Mouse (Mus musculus) kidney, adult 8-10 months (tissue): ENCODE data around the gene Lipt2.

Source experiments
- DNase-seq, 2 experiments: peaks; one replicate each; pipeline ENCODE4 v3.0.0; 2022

The Lipt2 gene

DNA sequence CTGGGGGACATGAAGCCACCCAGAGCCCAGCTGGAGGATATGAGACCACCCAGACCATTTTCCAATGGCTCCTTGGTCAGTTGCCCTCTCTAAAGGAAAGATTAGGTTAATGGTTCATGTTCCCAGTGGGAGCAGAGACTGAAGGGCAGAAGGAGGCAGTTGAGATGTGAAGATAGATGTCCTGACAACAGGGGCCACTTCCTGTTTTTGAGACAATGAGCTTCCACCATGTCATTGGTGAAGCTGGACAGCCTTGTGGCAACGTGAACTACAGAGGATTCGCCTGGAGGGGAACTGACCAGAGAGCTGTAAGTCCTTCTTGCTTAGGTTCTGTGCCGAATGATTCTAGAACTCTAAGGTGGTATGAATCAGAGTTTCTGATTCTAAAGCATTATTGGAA, 17.2 kb downstream of the Lipt2 start, which contains the start of gene Kcne3:
Kcne3 (plus strand) TSS at position 234 of the 400 bp plus-strand sequence.
- no peak for DNase-seq

DNA sequence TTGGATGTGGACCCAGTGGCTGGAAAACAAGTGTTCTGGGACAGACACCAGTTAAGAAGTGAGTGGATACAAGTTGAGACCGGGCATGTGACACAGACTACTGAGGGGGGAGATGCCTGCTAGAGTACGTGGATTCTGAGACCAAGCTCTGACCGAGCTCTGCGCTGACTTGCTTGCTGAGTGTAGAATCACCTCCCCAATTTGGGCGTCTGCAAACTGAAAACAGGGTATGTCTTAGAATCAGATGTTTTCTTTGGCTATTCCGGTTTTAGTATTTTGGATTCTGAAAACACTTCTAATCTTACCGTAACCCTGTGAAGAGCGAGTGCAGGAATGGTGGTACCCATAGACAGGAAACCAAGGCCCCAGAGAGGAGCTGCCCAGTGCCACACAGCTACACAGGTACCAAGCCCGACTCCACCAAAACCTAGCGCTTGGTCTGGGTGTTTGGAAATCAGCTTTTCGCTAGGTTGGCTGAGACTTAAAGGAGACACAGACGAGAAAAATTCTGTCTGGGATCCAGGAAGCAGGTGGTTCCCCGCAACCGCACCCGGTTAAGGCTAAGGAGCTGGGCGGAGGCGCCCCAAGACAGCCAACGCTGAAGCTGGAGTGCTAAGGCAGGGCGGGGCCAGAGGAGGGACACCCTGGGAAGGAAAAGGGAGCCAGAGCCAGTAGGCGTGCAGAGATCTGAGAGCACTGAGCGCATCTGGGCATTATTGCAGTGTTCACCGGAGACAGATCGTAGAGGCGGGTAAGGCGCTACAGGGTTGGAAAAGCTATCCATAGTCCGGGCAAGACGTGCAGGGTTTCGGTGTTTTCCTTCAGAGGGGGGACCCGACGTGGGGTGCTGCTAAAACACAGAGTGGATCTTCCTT, 19.2 kb downstream of the Lipt2 start:
- DNase-seq, result peak; percentile 39 to 46

DNA sequence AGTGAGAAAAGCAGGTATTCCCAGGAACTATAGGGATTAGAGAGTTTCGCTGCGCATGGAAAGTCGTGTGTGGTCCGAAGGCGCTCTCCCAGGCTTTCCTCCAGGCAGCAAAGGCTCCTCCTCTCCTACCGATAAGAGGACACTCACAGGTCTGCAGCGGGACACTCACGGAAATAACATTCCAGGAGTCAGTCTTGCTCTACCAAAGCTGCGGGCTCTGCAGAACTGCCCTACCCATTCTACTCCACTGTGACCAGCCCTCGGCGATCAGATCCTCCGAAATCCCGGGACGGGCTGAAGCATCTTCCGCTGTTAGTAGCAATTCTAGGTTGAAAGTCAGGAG, 19.8 kb downstream of the Lipt2 start:
- no peak for DNase-seq

DNA sequence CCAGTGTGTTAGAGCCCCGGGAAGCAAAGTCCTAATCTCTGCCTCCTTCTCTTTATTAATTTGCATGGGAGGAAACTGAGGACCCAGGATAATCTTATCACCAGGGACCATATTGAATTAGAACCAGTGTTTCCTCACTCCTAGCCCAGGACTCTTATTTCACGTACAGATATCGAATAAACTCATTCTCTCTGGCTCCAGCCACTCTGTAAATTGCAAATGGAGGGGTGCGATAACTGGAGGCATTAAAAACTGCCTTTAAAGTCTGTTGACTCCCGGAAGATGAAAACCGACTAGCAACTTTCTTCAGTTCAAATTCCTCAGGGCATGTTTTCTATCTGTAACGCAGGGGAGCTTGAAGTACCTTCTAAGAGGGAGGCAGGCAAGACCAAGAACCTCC, 20.3 kb downstream of the Lipt2 start:
- DNase-seq, result no peak

DNA sequence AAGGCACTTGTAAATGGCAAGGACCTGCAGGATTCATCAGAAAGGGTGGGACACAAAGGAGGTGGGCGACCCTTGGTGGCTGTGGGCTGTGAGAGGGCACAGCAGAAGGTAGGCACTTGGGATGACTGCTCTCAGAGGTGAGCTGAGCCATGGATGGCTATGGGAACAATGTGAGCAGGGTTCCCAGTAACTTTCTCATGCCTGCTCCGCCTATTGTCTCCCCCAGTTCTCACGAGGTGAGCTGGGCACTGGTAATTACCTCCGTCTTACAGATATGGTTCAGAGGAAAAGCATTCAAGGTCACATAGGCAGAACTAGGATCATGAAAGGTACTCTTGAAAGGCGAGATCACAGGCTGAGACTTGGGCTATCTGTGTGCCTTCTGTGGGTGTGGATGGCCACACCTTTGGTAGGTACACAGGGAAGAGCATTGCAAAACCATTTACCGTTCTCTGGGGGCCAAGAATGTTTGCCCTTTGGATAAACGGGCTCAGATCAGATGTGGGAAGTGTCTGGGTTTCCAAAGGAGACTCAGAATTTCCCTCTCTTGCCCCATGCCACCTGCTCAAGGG, 20.8 kb downstream of the Lipt2 start:
- DNase-seq, result no peak

DNA sequence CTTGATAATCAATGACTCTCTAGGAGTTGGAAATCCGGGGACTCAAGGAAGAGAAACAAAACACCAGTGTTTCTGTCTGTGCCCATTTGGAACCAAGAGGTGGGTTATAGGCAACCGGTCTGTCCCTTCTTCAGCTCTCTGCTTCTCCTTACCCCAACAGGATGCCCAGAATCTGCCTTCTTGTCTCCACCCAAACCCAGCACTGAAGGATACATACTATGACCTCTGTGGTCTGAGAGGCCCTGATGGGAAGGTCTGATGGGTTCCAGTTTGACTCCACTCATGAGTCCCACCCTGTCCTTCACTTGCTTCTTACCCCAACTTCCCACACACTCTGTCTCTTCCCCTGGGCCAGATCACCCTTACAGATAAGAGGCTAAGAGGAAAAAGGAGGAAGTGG, 22.1 kb downstream of the Lipt2 start:
- DNase-seq, result no peak

DNA sequence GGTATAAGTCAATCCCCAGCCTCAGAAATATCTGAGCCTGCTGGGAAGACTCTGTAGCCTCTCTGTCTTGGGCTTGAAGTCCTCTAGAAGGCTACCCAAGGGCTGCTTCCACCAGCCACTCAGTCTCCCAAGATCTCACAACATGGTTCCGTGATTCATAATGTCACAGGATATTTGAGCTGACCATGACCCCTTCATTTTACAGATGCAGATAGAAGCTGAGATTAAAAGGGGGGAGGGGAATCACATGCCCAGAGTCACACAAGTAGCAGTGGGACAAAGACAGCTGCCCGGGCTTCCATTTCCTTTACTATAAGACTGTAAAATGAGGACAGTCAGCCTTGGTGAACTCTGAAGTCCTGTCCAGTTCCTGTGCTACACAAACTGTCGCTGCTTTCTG, 22.5 kb downstream of the Lipt2 start:
- DNase-seq, result no peak

DNA sequence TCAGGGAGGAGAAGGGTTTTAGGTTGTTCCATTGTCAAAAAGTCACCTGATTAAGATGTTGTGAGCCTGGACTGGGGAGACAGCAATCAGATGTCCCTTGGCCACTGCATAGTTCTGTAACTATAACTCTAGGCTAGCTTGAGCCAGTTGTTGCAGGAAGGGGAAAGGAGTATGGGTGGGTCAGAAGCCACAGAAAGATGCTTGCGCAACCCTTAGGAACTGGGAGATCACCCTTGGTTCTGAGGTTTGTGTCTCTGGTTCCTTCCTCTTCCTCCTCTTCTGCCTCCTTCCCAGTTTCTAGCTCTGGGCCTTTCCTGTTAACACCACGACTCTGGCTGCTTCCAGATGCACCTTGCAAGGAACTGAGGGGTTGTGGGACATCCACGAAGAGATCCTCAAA, 23.3 kb downstream of the Lipt2 start:
- no peak for DNase-seq

DNA sequence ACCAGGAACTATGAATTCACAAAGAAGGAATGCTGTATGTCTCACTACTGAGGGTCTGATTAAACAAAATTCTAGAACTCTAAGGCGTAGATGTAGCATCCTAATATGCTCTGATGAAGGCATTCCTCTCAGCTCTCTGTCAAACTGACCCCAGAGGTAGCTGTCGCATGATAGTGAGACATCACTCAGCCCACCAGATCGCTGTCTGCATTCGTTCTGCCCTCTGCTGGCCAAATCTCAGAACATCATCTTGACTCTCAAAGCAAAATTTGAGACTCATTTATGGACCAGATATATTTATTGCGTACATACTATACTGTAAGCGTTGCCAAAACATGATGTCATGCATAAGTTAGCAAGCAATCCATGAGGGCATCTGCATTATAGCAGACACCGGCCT, 28.5 kb downstream of the Lipt2 start:
- DNase-seq, result peak in 1 of 2 experiments; percentile 29

DNA sequence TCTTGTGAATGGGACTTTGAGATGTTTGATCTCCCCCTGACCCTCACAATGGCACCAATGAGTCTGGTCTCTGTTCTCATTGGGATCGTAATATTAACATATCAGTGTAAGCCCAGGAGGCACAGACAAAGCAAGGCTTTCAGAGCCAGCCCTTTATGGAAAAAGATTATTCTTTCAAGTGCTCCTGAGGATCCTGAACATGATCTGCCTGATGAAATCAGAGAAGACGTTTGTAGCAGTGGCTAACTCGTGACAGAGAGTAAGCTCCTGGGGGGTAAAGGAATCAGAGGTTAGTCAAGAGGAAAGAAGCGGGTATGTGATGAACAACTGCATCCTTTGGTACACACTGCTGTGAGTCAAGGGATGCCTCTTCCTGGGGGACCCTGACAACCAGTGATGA, 31.1 kb downstream of the Lipt2 start:
- no peak for DNase-seq

DNA sequence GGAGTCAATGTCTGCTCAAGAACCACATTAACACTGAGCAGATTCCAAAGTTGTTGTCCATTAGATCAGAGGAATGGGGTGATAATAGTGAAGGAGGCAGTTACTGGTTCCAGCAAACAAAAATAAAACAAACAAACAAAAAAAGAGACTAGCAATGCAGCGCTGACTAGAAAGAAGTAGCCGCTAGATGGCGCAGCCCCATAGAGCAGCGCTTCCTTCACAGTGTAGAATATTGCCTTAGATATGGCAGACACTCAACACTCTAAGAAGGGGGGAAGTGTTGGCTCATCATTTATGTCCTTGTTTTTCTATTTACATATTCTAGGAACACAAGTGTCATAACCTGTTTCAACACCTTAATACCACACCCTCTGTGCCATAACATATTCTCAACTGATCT, 31.7 kb downstream of the Lipt2 start:
- DNase-seq, result peak; percentile 12 to 56

DNA sequence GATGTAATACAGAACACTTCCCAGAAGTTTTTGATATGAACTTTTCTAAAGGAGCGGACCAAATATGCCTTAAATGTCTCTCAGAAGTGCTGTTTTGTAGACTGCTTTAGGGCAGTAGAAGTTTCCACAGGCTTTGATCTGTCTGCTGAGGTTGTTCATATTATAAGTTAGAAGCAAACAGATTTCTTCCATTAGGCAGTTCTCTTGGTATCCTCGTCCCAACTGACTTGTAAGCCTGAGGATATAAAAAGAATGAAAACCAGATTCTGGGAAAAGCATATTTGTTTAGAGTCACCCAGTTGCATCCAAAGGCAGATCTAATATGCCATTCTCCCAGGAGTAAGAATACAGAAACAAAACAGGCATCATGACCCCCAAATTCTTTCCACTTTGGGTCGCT, 42.1 kb downstream of the Lipt2 start:
- no peak for DNase-seq

DNA sequence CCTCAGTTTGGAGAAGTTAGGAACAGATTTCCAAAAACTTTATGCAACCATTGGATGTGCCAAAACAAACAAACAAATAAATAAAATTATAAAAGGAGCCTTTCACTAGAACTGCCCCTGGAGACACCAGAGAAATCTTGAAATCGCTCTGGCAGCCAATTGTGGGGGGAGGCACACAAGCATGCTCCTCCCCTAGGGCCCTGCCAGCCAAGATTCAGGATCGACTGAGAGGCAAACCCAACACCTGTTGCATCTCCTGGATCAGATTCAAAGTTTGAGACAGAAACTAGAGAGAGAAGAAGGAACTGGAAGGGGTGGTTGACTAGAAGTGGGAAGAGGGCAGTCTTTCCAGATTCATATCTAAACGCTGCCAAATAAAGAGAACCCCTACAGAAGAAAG, 44.5 kb downstream of the Lipt2 start:
- no peak for DNase-seq

DNA sequence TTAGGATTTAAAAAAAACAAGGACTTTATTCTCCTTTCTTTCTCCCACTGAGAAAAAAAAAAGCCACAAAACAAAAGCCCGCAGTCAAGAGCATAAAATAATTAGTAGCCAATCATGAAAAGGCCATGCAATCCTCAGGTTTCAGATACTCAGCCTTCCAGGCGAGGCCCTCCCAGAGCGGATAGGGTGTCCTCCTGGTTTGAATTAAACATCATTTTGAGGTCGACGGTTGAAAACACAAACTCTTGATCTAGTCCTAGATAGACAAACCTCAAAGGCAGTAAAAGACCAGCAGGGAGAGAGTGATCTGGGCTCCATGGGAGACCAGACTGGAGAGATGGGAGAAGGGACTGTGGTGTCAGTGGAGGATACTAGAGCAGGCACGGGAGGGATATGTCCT, 45.8 kb downstream of the Lipt2 start:
- DNase-seq, result no peak

DNA sequence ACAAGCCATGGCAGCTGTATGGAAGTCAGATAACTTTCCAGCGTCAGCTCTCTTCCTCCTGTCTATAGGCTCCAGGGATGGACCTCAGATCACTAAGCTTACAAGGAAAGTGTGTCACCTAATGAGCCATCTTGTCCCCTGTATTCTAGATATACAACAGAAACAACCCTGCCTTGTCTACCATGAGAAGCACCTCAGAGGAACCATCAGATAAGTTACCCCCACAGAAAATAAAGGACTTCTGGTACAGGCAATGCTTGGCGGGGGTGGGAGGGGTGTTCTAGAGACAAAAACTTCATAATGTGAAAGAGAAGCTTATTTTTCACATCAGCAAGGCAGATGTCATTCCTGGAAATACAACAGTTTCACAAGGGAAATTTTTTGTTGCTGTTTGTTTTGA, 47.1 kb downstream of the Lipt2 start:
- DNase-seq, result no peak

DNA sequence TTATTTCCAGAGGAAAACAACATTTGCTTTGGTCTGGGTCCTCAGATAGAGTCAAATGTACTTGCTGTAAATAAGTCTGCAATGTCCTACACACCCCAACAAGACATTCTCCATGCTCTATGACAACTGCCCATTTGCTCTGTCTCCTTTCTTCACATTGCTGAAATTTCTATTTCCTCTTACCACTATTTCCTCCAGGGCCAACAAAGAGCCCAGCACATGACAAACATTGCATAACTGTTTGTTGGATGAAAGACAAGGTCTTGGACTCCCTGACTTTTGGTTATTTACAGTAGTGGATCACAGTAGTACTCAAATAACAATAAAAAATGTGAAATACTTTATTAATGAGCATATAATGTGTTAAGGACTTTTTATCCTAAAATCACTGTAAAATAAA, 48.8 kb downstream of the Lipt2 start:
- no peak for DNase-seq
